Mouse (Mus musculus): Measurements from ENCODE around the gene Mrps18b. TPM values are rescaled to one million over a fixed set of nuclear protein-coding genes. Genes with fewer than 3 reads are reported as not detected.

Gene Mrps18b
- polyA plus RNA-seq, 1 experiment: 39.5 TPM

DNA sequence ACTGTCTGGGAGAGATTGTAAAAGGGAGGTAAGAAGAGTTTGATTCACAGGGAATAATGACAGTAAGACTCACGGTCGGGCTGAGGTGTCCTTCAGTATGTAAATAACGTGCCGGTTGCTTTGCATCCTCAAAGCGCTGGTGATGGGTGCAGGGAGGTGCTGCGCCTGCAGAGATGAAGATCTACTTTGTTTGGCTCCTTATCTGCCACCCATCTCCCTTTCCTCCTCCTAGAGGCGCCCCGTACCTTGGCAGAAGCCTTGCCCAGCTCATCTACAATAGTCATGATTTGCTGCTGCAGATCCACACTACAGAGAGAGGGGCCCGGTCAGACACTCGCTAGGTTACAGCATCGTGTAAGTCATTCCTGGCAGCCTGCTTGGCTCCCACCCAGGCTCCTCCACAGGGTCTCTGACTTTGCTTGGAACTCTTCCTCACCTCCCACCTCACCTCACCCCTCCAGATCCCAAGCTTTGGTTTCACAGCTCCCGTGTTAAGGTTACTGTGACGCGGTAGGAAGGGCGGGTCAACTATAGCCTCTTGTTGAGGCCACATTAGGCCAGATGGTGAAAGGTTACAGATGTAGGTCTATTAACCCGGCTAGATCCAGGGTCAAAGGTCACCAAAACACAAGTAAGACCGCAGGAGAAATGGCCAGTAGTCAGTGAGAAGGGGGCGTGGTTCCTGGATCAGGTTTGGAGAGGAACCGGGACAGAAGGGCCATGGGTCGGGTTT is 6.8 kb downstream of the Mrps18b start:
- H3K36me3 ChIP-seq (ENCODE audit: control insufficient read depth, insufficient read depth, low read length): peaks cover 7% of the 10 kb centered on the region
- 26% methylated on average over 20 of the region's 20 CpGs for WGBS
- no peaks in the 10 kb centered on the region for H3K27me3 ChIP-seq (ENCODE audit: control insufficient read depth, insufficient read depth, low read length)
- no peak for TF ChIP-seq POLR2A (IDR thresholded peaks at IDR 0.05; ENCODE audit: low read depth, low read length)
- no peak for TF ChIP-seq CTCF (IDR thresholded peaks at IDR 0.05; ENCODE audit: extremely low read depth, insufficient read depth, insufficient read length, insufficient replicate concordance)
- peak in 1 of 2 experiments; percentile 6 for DNase-seq (ENCODE audit: low read depth in 1 of 2, low spot score in 2 of 2)
- H3K4me1 ChIP-seq (ENCODE audit: control insufficient read depth, insufficient read depth, insufficient read length): peaks cover 5% of the 10 kb centered on the region; the same call in 1 of the 2 replicates
- H3K27ac ChIP-seq (ENCODE audit: insufficient read depth, low read length): peak overlapping the region; percentile 66; the same call in 1 of the 2 replicates
- peak overlapping the region; percentile 90 for H3K4me3 ChIP-seq (ENCODE audit: extremely low read depth, insufficient read depth, insufficient read length)

DNA sequence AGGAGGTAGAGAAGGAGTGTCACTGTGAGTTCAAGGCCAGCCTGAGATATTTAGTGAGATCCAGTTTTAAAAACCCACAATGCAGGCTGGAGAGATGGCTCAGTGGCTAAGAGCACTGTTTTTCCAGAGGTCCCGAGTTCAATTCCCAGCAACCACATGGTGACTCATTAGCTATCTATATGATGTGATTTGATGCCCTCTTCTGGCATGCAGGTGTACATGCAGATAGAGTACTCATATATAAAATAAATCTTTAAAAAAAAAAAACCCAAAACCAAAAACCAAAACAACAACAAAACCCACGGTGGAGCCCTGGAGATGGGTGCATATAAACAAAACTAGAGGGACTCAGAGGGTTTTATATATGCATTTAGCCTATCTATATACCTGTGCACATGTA is 8.6 kb downstream of the Mrps18b start:
- no peak overlapping the region for H3K4me3 ChIP-seq (ENCODE audit: extremely low read depth, insufficient read depth, insufficient read length)
- WGBS: 32% methylated on average over 2 of the region's 2 CpGs
- H3K27ac ChIP-seq (ENCODE audit: insufficient read depth, low read length): no peak overlapping the region
- H3K4me1 ChIP-seq (ENCODE audit: control insufficient read depth, insufficient read depth, insufficient read length): peaks cover 5% of the 10 kb centered on the region; the same call in 1 of the 2 replicates
- no peaks in the 10 kb centered on the region for H3K27me3 ChIP-seq (ENCODE audit: control insufficient read depth, insufficient read depth, low read length)
- TF ChIP-seq CTCF (IDR thresholded peaks at IDR 0.05; ENCODE audit: extremely low read depth, insufficient read depth, insufficient read length, insufficient replicate concordance): no peak
- TF ChIP-seq POLR2A (IDR thresholded peaks at IDR 0.05; ENCODE audit: low read depth, low read length): no peak
- peaks cover 4% of the 10 kb centered on the region for H3K36me3 ChIP-seq (ENCODE audit: control insufficient read depth, insufficient read depth, low read length)
- no peak for DNase-seq (ENCODE audit: low read depth in 1 of 2, low spot score in 2 of 2)

DNA sequence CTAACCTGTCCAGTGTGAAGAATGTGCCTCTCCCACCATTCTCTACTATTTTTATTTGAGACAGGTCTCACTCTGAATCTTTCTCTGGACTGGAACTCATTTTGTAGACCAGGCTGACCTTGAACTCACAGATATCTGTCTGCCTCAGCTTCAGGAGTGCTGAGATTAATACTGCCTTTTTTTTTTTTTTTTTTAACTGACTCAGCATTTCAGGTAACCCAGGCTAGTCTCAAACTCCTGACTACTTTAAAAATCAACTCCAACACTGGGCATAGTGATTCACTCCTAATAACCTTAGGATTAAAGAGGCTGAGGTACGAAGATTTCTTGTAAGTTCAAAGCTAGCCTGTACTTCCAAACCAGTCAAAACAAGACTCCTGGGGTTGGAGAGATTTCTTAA is 10.6 kb downstream of the Mrps18b start:
- WGBS: 97% methylated on average over 1 of the region's 1 CpGs
- Histone ChIP-seq H3K36me3 (ENCODE audit: control insufficient read depth, insufficient read depth, low read length) (no peaks in the 10 kb centered on the region), H3K4me1 (ENCODE audit: control insufficient read depth, insufficient read depth, insufficient read length) (peaks cover 4% of the 10 kb centered on the region; the same call in 1 of the 2 replicates), H3K27me3 (ENCODE audit: control insufficient read depth, insufficient read depth, low read length) (no peaks in the 10 kb centered on the region), H3K4me3 (ENCODE audit: extremely low read depth, insufficient read depth, insufficient read length) (no peak overlapping the region), H3K27ac (ENCODE audit: insufficient read depth, low read length) (no peak overlapping the region)
- DNase-seq (ENCODE audit: low read depth in 1 of 2, low spot score in 2 of 2): no peak
- TF ChIP-seq POLR2A (IDR thresholded peaks at IDR 0.05; ENCODE audit: low read depth, low read length): no peak
- no peak for TF ChIP-seq CTCF (IDR thresholded peaks at IDR 0.05; ENCODE audit: extremely low read depth, insufficient read depth, insufficient read length, insufficient replicate concordance)

DNA sequence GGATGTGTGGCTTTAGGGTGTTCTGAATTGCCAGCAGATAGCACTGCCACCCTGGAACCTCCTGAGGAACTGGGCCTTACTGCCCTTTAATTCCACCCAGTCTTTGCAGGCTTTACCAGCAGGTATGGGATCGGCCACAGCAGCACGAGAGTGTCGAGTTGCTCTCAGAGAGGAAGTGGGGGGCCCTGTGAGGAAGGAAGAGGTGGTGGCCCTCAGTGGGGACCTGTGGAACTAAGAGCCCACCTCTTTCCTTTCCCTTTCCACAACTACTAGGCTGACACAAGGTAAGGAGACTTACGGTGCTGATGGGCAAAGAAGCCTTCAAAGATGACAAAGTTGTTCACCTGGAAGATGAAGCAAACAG is 12.2 kb downstream of the Mrps18b start:
- TF ChIP-seq POLR2A (IDR thresholded peaks at IDR 0.05; ENCODE audit: low read depth, low read length): no peak
- no peak for TF ChIP-seq CTCF (IDR thresholded peaks at IDR 0.05; ENCODE audit: extremely low read depth, insufficient read depth, insufficient read length, insufficient replicate concordance)

DNA sequence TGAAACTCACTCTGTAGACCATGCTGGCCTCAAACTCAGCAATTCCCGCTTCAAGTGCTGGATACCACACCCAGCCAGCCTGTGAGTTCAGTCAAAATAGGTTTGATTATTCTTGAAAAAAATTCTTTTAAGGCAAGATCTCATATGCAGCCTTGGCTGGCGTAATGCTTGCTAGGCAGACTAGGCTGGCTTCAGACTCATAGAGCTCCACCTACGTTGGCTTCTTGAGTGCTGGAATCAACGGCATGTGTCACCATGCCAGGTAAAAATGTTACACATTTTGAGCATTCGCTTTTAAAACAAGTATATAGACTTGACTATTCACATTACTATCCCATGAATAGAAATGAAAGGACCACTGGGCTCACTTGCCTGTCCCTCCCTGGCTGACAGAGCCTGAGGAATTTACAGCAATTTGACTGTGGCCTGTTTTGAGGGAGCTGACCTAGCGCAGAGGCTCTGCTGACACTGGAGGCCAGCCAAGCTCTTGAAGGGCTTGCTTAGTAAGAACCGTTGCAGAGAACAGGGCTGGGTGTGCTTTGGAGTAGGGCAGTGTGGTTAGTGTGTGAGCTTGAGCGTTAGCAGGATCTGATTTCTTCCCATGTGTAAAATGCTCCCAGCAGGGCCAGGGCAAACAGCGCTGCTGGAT is 12.7 kb downstream of the Mrps18b start:
- H3K4me1 ChIP-seq (ENCODE audit: control insufficient read depth, insufficient read depth, insufficient read length): no peaks in the 10 kb centered on the region; the same call in 1 of the 2 replicates
- whole genome bisulfite sequencing: 61% methylated on average over 9 of the region's 9 CpGs
- H3K4me3 ChIP-seq (ENCODE audit: extremely low read depth, insufficient read depth, insufficient read length): no peak overlapping the region
- H3K27me3 ChIP-seq (ENCODE audit: control insufficient read depth, insufficient read depth, low read length): no peaks in the 10 kb centered on the region
- TF ChIP-seq POLR2A (IDR thresholded peaks at IDR 0.05; ENCODE audit: low read depth, low read length) (no peak), CTCF (IDR thresholded peaks at IDR 0.05; ENCODE audit: extremely low read depth, insufficient read depth, insufficient read length, insufficient replicate concordance) (no peak)
- DNase-seq (ENCODE audit: low read depth in 1 of 2, low spot score in 2 of 2): no peak
- H3K36me3 ChIP-seq (ENCODE audit: control insufficient read depth, insufficient read depth, low read length): no peaks in the 10 kb centered on the region
- H3K27ac ChIP-seq (ENCODE audit: insufficient read depth, low read length): peak overlapping the region; percentile 26; the same call in 1 of the 2 replicates

More for the DNA sequence above, 12.2 kb downstream of the Mrps18b start:
- no peak for DNase-seq (ENCODE audit: low read depth in 1 of 2, low spot score in 2 of 2)
- Histone ChIP-seq H3K4me3 (ENCODE audit: extremely low read depth, insufficient read depth, insufficient read length) (no peak overlapping the region), H3K4me1 (ENCODE audit: control insufficient read depth, insufficient read depth, insufficient read length) (no peaks in the 10 kb centered on the region; the same call in 1 of the 2 replicates), H3K27ac (ENCODE audit: insufficient read depth, low read length) (peak overlapping the region; percentile 26; the same call in 1 of the 2 replicates), H3K27me3 (ENCODE audit: control insufficient read depth, insufficient read depth, low read length) (no peaks in the 10 kb centered on the region), H3K36me3 (ENCODE audit: control insufficient read depth, insufficient read depth, low read length) (no peaks in the 10 kb centered on the region)
- 22% methylated on average over 4 of the region's 4 CpGs for WGBS

DNA sequence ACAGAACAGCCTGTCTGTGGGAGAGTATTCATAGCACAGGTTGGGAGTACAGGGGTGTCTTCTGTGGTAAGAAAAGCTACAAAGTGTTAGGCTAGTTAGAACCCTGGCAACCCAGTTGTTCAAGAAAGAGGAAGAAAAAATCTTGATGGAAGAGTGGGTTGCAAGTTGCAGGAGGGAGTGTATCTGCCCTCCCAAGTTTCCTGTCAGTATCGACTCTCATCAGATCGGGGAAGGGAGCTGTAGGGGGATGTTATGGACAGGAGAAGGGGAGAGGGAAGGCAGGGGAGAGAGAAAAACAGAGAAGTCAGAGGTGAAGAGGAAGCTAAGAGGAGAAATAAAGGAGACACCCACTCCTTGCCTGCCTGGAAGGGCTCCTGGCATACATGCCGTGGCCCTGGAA is 15.6 kb downstream of the Mrps18b start:
- Histone ChIP-seq H3K4me1 (ENCODE audit: control insufficient read depth, insufficient read depth, insufficient read length) (no peaks in the 10 kb centered on the region; the same call in 1 of the 2 replicates), H3K27me3 (ENCODE audit: control insufficient read depth, insufficient read depth, low read length) (no peaks in the 10 kb centered on the region), H3K36me3 (ENCODE audit: control insufficient read depth, insufficient read depth, low read length) (no peaks in the 10 kb centered on the region), H3K4me3 (ENCODE audit: extremely low read depth, insufficient read depth, insufficient read length) (no peak overlapping the region), H3K27ac (ENCODE audit: insufficient read depth, low read length) (no peak overlapping the region)
- DNase-seq (ENCODE audit: low read depth in 1 of 2, low spot score in 2 of 2): no peak
- WGBS: 45% methylated on average over 3 of the region's 3 CpGs
- TF ChIP-seq POLR2A (IDR thresholded peaks at IDR 0.05; ENCODE audit: low read depth, low read length): no peak
- TF ChIP-seq CTCF (IDR thresholded peaks at IDR 0.05; ENCODE audit: extremely low read depth, insufficient read depth, insufficient read length, insufficient replicate concordance): no peak
